Mouse (Mus musculus) ES-Bruce4 (cell line): ENCODE data around the gene Arid1b.

Experiments used
- CTCF ChIP-seq: IDR thresholded peaks from one replicate; pipeline ENCODE4 v1.8.1; 2011; ENCODE audit warnings: low read depth, low read length
- EP300 ChIP-seq: IDR thresholded peaks from 2 replicates; pipeline ENCODE4 v1.6.1; 2011; ENCODE audit warnings: low read depth, low read length; ENCODE audit not compliant: insufficient read depth

- no peak for TF ChIP-seq CTCF
- TF ChIP-seq EP300, result no peak
Measured at GRCm38 (mm10) chr17:5056654-5057053, 62.5 kb downstream of the Arid1b start.
